Mouse (Mus musculus) retina, embryonic 14.5 days (tissue): ENCODE measurements at regions not wholly inside any gene's neighbourhood (a gene's known extent, or its start where the extent isn't known, plus 50 kb on each side); places are given as distances from the start of the nearest gene placed in this dataset.
"Not testable (repeated sequence)": the region's sequence is repeated elsewhere in the genome, so short reads cannot be mapped to it uniquely, and the experiment has no call there.

Experiments used
- DNase-seq: peaks from one replicate; pipeline ENCODE4 v3.0.0-alpha.2; 2015; ENCODE audit warnings: low spot score

- no peak for DNase-seq
These were observed 176.5 kb downstream of the Tmx1 start for GRCm38 (mm10) chr12:70629371-70629770.

- no peak for DNase-seq
These were observed 178.4 kb downstream of the Tmx1 start for GRCm38 (mm10) chr12:70631281-70631680.

DNA sequence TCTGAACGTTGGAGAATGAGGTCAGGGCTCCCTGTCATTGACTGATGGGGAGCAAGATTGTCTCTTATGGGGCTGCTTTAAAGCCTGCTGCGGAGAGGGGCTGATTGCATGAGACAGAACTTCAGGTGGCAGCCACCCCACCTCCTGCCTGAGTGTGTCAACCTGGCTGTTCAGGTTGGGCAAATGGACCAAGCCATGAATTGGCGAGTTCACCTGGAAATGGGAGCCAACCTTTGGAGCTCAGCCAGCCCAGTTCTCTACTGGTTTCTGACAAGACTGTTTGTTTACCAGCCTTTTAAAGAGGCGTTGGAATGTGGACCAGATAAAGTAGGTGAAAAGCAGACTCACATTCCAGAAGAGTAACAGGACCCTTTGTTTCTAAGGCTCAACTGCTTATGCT, 180.3 kb downstream of the Tmx1 start:
- DNase-seq: no peak

DNA sequence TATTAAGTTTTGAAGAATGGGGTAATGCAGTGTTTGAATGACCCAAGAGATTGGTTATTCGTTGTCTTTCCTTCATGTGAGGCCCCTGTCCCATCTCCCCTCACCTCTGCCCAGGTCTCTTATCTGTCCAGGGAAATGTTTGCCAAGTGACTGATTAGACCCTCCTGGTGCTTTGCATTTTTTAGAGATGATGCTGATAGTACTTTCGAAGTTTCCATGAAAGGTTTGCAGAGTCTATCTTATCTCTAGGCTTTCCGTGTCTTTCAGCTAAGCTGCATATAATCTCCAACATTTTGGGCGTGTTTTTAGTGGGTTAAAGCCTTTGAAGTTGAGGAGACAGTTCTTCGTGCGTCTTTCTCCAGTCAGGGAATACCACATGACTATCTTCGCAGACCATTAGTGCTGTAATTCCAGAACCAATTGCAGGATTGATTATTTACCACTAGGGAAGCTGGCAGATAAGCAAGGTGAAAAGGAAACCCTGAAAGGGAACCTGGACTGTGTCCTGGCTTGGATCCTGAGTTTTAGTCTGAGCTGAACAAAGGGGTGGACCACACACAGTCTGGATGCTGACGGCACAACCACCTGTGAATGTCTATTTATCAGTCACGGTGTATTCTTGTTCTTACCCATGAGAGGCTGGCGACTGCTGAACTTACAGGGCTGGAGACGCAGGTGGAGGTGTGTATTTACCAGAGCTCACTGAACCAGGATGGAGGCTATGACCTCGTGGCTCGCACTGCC, 180.9 kb downstream of the Tmx1 start:
- DNase-seq: no peak

- no peak for DNase-seq
These were observed 183.1 kb downstream of the Tmx1 start for GRCm38 (mm10) chr12:70635997-70636396.

- DNase-seq: no peak
These were observed 185.1 kb upstream of the Frmd6 start for GRCm38 (mm10) chr12:70640186-70640585.

GRCm38 (mm10) chr12:70644910-70645309, 180.4 kb upstream of the Frmd6 start:
- DNase-seq: no peak

DNA sequence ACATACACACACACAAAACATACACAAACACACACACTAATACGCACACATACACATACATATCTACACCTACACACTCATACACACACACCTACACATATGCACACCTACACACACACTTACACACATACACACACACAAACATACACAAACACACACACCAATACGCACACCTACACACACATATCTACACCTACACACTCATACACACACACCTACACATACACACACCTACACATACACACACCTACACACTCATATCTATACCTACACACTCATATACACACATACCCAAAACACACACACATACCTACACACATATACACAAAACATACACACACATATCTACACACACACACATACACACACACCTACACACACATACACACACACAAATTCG, 179.9 kb upstream of the Frmd6 start:
- DNase-seq: no peak

DNA sequence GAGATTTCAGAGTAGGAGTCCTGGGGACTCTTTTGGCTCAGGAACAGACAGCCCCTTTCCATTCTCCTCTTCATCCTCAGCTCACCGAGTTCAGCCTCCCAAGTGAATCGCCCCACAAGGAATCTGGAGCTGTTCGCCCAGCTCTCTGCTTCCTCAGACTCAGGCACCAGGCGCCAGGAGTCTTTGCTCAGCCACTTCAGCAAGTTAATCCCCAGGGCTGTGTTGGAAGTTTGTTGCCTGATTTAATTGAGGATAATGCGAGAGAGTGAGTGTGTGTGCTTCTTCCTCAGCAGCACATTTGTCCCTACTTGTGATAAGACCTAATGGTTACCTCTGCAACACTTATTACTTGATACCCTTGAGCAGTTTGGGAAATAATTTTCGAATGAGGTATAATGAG, 177.8 kb upstream of the Frmd6 start:
- DNase-seq: no peak

GRCm38 (mm10) chr12:70648179-70648811, 177.0 kb upstream of the Frmd6 start:
- DNase-seq: no peak

DNA sequence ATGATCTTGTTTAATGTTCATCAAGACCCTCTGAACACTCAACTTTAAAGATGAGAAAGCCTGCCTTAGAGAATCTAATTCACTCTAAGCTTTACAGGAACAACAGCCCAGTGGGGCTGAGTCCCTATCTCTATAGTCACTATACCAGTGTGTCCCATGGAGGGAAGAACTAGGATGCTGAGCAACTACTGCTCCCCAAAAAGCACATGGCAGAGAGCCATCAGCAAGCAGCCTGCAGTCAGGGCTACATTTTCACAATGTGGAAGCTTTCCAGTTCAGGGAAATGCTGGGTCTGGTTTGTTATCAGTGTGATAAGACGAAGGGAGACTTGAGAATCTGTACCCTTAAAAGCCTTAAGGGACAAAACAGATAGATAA, 176.5 kb upstream of the Frmd6 start:
- no peak for DNase-seq

- no peak for DNase-seq
These were observed 175.6 kb upstream of the Frmd6 start for GRCm38 (mm10) chr12:70649691-70650090.

DNA sequence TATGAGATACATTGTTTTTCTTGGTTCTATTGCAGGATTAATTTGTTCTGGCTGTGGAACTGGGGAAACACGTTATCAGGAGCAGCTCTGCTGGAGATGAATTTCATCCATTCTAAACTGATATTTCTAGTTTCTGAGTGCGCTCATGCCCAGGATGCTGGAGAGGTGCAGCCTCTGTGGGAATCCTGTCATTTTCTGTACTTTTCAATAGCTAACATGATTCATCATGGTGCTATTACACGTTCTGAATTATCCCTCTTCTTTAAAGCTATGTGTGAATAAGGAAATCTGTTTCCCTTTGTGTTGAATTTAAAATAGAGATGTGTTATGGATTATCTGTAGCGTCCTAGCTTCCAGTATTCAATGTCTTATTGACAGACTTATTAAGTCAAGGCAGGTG, 174.8 kb upstream of the Frmd6 start:
- no peak for DNase-seq

DNA sequence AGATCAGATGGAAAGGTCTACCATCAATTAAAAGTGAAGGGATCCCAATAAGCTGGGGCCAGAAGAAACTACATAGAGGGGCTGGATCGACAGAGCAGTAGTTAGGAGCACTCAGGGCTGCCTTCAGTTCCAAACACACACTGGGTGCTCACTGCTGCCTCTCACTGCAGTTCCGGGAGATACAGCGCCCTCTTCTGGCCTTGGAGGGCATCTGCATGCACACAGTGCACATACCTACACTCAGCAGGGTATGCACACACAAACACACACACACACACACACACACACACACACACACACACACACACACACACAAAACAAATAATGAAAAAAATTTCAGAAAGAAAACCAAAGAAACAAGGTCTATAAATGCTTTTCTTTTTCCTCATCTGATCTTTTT, 172.6 kb upstream of the Frmd6 start:
- no peak for DNase-seq

DNA sequence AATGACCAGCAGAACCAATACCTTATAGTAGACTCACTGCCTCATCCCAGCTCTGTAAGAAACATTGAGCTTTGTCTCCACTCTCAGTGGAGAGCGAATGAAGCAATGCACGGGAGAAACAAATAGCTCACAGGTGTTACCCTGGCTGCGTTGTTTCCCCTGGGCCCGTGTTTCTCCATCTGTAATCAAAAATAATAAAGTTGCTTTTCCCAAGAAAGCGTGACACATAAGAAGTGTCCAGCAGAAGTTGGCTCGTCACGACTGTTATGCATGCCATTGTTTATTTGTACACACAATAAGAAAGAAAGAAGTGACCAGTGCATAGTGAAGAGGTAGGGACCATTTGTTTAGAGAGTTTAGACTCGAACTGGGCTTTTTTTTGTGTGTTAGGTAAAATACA, 171.3 kb upstream of the Frmd6 start:
- DNase-seq: no peak

GRCm38 (mm10) chr12:70654546-70654945, 170.8 kb upstream of the Frmd6 start:
- DNase-seq: no peak

DNA sequence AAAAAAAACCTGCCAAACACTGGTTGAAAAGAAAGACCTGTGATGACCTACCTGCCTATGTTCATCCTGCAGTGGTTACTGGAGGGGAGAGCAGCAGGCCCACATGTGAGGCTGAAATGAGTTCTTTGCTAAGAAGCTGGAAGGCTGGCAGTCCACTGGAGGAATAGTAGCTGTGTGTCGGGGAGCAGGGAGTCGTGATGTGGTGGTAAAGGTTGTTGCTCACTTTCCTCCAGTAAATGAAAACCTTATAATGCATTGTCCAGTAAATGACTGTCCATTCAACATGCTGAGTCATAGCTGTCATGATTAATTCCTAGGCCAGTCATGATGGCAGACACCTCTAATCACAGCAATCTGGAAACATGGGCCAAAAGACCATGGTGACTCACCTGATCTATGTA, 169.9 kb upstream of the Frmd6 start:
- no peak for DNase-seq

DNA sequence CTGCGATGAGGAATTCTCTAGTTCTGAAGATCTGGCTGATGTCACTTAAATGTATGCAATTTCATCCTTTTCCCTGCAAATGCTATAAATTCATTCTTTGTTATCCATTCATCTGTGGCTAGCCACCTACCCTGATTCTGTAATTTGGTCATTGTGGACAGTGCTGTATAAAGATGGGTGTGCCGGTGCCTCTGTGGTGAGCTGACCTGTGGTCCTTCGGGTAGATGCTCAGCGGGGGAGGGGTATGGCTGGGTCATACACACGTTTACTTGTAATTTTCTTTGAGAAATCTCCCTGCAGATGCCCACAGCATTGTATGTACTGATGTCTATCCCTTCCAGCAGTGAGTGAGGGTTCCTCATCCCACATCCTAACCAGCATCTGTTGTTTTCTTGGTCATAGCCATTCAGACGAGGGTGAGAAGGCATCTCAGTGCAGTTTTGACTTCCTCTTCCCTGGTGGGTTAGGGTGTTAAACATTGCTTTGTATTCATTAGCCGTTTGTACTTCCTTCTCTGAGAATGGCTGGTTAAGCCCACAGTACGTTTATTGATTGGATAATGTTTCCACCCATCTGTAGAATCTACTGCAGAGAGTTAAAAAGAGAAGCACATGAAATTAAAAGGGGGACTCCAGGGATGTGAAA, 169.3 kb upstream of the Frmd6 start:
- no peak for DNase-seq

- no peak for DNase-seq
These were observed 168.4 kb upstream of the Frmd6 start for GRCm38 (mm10) chr12:70656805-70657492.

- DNase-seq: no peak
These were observed 167.9 kb upstream of the Frmd6 start for GRCm38 (mm10) chr12:70657493-70657810.

DNA sequence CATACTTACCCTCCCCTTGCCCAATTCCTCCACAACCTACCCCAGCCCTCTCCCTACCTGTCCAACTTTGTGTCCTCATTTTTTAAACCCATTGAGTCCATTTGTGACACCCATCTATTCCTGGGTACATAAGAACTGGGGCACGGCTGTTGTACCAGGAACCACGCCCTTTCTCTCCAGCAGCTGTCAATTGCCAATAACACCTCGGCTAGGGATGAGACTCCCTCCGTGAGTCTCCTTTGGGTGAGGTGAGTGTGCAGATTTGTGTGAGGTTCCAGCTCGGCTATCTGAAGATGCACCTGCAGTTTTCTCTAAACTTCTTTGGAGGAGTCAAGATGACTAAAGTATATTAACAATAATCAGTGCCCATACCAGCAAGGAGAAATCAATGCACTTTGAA, 167.2 kb upstream of the Frmd6 start:
- no peak for DNase-seq

DNA sequence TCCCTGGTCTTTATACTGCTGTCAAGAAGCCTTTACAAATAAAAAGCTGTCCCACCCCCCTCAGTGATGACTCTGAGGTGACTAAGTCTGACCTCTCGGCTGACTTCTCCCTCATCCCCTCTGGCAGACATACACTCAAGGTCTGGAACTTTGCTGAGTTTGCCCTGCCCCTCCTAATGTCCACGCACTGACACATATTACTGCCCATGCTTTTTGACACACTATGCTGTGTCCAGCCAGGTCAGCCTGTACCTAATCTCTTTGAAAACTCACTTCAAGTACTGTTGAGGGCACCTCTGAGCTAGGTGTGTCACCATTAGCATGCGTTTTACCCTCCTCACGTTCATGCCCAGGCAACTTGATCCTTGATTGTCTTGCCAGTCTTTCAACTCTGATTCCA, 164.9 kb upstream of the Frmd6 start:
- DNase-seq: no peak

DNA sequence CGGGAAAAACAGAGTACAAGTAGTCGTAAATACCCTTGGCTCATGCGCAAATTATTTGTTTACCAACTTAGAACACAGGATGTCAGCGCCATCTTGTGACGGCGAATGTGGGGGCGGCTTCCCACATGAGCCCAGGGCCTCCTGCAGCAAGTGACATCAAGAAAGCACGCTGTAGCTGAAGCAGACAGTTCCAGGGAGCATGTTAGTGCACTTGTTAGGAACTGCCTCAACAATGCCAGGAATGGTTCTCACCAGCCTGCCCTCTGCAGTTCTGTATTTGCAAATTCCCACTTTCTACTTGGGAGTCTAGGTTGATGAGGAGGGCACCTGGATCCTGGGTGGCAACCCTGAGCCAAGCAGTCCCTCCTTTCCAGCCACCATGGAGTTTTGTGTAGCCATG, 157.2 kb upstream of the Frmd6 start:
- DNase-seq: not testable (repeated sequence)
